Mouse (Mus musculus) cerebellum, postnatal 10 days (tissue): ENCODE results near the gene Gmeb1.

Experiments used
- DNase-seq, 2 experiments: peaks; one replicate each; pipeline ENCODE4 v3.0.0; 2021; ENCODE audit warnings: mixed read lengths in 2 of 2

Gene Gmeb1

DNA sequence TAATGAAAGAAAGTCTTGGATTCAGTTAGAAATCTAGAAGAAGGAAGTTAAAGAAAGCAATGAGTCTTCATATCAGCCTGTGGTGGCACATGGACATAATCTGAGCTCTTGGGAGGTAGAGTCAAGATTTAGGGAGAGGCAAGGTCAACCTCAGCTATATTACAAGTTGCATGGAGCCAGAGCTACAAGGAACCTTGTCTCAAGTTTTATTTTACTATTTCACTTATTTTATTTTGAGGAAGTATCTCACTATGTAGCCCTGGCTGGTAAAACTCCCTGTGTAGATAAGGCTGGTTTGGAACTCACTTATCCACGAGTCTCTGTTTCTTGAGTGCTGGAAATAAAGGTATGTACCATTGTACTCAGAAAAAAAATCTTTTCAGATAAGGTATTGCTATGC, 44.8 kb downstream of the Gmeb1 start:
- DNase-seq: no peak

GRCm38 (mm10) chr4:132214847-132215246, 46.6 kb downstream of the Gmeb1 start:
- no peak for DNase-seq

DNA sequence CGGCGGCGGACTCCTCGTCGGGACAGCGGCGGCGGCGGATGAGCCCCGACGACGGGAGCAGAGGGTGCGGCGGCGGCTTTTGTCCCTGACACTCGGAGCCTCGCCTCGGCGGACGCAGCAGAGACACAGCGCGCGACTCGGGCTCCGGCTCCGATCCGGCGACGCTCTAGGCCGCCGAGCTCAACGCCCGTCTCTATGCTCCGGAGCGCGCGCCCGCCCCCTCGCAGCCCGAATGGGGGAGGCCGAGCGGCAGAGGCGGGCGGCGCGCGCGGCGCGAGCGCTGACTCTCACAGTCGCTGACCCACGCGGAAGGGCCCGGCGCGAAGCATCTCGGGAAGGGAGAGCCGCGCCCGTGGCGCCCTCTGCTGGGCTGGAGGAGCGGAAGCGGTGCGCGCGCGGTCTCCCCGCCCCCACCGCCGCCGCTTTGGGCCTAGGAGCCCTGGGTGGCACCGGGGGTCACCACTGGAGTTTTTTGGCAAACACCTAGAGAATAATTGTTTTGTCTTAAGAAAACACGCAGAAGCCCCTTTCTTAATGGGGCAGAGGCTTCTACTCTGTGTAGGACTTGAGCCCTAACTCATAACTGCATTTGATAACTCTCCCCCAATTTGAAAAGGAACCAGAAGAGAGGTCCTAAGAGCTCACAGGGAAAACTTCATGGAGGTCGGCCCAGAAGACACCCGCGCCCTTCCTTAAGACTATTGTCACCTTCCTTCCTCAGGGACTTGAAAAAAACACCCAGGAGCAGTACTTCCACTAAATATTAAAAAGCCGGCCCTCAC, 49.3 kb downstream of the Gmeb1 start, which contains the start of gene Ythdf2:
Ythdf2 (minus strand) TSS at position 351 of the 782 bp plus-strand sequence.
- DNase-seq: peak; percentile 99

DNA sequence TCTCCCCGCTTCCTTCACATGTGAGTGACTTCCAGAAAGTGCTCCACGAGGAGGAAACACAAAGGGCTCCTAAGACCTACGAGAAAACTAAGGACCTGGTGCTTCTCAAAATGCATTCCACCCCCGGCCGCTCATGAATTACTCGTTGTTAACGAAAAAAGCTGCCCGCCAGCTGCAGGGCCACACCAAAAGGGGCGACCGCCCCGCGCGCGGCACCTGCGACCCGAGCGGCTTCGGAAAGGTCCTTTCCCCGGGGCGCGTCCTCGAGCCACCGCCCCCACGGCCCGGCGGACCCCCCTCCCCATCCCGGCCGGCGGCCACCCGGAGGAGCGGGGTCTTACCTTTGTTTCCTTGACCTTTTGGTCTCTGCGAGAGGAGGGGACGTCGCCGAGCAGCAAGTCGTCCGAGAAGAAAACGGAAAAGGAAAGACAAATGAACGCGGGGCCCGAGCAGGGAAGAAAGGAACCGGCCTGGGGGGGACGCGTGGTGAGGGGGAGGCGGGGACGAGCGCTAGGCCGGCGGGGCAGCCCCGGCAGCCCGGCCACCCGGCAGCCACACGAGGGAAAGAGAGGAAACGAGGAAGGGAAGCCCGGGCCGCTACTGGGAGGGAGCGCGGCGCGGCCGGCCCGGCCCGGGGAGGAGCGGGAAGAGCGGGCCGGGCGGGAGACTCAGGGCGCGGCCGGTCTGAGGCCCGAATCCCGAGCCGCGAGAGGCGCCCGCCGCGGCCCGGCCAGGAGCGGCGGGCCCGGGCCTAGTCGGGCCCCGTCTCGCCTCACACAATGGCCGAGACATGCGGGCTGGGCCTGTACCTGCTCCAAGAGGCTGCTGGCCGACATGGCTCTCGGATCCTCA, 50.1 kb downstream of the Gmeb1 start:
- peak; percentile 44 to 53 for DNase-seq

- peak in 1 of 2 experiments; percentile 10 for DNase-seq
These were observed 51.1 kb downstream of the Gmeb1 start for GRCm38 (mm10) chr4:132210325-132210724.

DNA sequence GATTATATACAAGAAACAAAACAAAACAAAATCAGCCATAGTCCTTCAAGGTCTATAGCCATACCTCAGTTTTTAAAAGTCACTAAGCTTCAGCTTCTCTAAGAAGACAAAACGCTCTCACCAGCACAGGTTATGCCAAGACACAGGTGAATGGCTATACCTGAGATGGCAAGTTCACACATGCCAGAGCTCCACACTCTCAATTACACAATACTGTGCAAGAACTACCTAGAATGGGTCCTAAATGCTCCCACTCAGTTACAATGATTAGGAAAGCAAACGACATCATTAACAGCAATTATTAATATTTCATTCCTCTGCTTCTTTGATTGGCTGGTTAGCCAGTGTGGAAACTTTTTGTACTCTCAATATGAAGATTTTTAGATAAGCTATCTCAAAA, 52.1 kb downstream of the Gmeb1 start:
- no peak for DNase-seq

GRCm38 (mm10) chr4:132207280-132207679, 54.1 kb downstream of the Gmeb1 start:
- DNase-seq: no peak

DNA sequence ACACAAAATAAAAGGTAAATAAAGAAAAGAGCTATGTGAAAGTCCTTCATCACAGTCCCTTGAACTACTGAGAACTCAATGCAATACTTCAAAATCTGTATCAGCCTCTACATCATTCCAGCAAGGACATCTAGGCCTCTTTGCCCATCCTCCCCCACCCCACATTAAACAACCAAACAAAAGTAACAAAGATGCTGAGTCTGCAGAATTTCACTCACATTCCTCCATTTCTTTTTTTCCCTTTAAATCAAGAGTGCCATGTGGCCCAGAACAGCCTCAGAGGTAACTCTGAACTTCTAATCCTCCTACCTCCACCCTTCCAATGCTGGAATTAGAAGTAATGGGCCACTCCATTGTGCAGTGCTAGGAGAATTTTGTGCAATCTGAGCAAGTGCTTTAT, 62.6 kb downstream of the Gmeb1 start:
- no peak for DNase-seq

DNA sequence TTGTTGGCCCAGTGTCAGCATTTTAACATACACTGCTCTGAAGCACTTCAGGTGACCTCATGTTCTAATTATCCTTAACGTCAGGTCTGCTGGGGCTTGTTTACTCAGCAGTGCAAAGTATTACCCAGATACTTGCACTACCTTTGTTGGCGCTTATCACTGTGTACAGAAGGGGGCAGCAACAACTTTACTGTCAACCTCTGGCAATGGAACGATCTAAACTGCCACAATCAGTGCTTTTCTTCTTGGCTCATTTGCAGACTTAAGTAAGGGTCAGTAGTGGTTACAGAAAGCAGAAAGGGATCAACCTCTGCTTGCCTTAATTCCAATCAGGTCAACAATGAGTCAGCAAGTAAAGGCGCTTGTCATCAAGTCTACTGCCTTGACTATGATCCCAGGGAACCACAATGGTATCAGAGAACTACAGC, 63.1 kb downstream of the Gmeb1 start:
- no peak for DNase-seq

DNA sequence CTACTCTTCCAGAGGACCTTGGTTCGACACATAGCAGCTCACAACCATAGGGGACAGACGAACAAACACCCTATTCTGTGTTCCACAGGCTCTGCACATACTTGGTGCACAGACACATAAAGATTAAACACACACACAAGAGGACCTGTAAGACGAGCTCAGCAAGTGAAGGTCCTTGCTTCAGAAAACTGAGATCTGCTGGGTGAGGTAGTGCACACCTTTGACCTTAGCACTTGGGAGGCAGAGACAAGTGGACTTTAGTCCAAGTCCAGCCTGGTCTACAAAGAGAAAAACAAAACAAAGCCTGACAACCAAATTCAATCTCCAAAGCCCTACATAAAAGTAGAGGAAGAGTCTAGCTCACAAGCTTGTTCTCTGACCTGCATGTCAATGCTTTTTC, 66.4 kb downstream of the Gmeb1 start:
- DNase-seq: no peak

DNA sequence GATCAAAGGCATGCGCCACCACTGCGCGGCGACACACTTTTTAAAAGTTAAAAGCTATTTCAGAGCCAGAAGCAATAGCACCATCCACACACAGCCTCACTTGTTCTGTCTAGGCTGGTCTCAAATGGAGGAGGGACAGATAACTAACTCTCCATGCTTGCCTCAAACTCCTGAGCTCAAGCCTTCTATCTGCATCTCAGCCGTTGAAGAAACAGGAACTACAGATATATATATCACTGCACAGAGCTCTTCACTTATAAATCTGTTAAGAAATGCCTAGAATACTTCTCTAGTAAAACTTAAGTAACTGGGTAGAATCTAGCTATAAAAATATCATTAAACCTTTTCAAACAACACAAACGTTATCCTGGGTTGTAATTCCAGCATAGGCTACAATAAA, 67.0 kb downstream of the Gmeb1 start:
- DNase-seq: no peak

DNA sequence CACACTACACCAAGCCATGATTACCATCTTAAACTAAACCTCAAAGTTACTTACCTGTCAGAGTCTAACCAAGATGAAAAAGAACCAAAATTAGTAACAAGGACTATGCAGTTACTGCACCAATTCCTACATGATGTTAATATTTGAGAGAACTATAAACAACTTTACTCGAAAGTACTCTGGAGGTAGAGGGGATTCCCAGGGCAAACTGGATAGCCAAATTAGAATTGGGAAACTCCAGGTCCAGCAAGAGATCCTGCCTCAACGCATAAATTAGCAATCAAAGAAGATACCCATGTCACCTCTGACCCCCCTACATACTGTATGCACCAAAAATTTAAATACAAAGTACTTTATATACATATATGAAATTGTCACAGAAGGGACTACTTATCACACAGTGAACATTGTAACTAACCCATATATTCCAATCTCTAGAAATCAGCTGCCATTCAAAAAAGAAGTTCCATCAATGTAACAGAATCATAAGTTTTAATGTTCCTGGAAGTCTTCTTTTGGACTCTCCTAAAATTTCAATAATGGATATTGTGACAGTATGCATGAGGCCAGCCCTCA, 73.5 kb downstream of the Gmeb1 start:
- no peak for DNase-seq

GRCm38 (mm10) chr4:132183162-132183561, 78.2 kb downstream of the Gmeb1 start:
- DNase-seq: no peak

- DNase-seq: peak; percentile 21 to 30
These were observed 79.4 kb downstream of the Gmeb1 start for GRCm38 (mm10) chr4:132181721-132182658.

DNA sequence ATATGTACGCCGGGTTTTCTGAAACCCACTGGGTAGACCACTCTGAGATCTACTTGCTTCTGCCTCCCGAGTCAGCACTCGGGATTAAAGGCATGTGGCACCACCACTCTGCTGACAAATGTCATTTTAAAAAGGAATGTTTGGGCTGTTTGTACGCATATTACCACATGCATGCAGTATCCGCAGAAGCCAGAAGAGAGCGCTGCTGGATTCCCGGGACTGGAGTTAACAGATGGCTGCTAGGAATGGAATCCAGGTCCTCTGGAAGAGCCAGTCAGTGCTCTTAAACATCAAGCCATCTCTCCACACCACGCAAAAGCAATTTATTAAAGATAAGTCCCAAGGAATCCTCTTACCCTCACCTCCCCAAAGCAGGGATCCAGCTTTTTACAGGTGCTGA, 80.7 kb downstream of the Gmeb1 start:
- peak; percentile 69 to 76 for DNase-seq

GRCm38 (mm10) chr4:132178630-132179059, 82.8 kb downstream of the Gmeb1 start:
- peak; percentile 79 to 86 for DNase-seq

GRCm38 (mm10) chr4:132176474-132176873, 84.9 kb downstream of the Gmeb1 start:
- DNase-seq: no peak
